Mouse (Mus musculus): Measurements from ENCODE around the gene Nudt16l1.

DNA sequence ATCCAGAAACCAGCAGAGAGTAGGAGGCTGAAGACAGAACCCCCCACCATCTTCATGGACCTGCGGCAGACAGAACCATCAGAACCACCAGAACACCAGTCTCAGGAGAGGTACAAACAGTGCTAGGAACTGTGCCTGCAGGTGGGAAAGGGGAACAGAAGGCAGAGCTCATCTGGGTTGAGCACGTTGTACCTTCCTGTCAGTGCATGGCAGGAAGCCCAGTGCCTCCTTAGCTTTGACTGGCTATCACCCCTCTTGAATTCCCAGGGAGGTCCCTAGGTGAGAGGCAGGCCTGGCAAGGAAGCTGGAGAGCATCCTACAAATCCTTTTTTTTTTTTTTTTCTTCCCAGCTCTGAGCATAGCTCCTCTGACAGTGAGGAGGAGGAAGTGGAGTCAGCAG is 37.6 kb downstream of the Nudt16l1 start:
- no peak for TF ChIP-seq CTCF (IDR thresholded peaks at IDR 0.05; ENCODE audit: borderline replicate concordance, extremely low read depth, insufficient read depth, insufficient read length)
- no peak for TF ChIP-seq POLR2A (IDR thresholded peaks at IDR 0.05; ENCODE audit: borderline replicate concordance, extremely low read depth, insufficient read depth, insufficient read length, poor library complexity, severe bottlenecking)

Data from brain, embryonic 14.5 days (tissue).